ENCODE assay signal across 13 mouse cellular contexts in the genomic region with DNA sequence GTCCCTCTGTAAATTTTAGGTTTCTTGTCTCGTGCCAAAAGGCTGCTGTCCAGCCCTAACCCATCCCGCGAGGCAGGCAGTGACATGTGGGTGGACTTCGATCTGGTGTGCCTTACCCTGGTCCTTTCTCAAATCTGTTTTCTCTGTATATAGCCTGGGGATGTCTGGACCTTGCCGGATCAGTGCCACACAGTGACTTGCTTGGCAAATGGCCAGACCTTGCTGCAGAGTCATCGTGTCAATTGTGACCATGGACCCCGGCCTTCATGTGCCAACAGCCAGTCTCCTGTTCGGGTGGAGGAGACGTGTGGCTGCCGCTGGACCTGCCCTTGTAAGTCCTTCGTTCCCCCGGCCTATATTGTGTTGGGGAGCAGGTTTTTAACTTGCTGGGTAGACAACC. TPM values are rescaled to one million over a fixed set of nuclear protein-coding genes. Genes with fewer than 3 reads are reported as not detected.
"Had no signal": no experiment of that assay in that cellular context is flagged by ENCODE, and none has a peak within 500 bp of the region (broad histone marks: within the 10 kb centered on the region; RNA-seq: fewer than 3 reads in every experiment).

No protein-coding gene starts in this region.

- H3K4me1 ChIP-seq: limb, embryonic 15.5 days; midbrain, embryonic 13.5 days; stomach, embryonic 15.5 days had no signal

- H3K27me3 ChIP-seq: limb, embryonic 15.5 days; midbrain, embryonic 13.5 days; stomach, embryonic 15.5 days had no signal

- DNase-seq: kidney, adult 8-10 months; lung, adult 2 months; lung, postnatal 14 days; right cerebral cortex, postnatal 14 days; thymus, adult 2 months; thymus, postnatal 25 days had no signal

- H3K27ac ChIP-seq: kidney, postnatal 0 days; limb, embryonic 15.5 days; liver, embryonic 14.5 days; macrophage; midbrain, embryonic 13.5 days; stomach, embryonic 15.5 days had no signal

- ATAC-seq: midbrain, embryonic 13.5 days had no signal

- H3K4me3 ChIP-seq: limb, embryonic 15.5 days; midbrain, embryonic 13.5 days; stomach, embryonic 15.5 days had no signal

RNA-seq across cellular contexts. Expression of a gene that starts 41.3 kb away (rescaled TPM):
- polyA plus RNA-seq: macrophage; spleen, adult 2 months had no signal
